Mouse (Mus musculus) right cerebral cortex, adult 2 months (tissue): ENCODE data around the gene Rimbp3.
"Not testable (repeated sequence)": the region's sequence is repeated elsewhere in the genome, so short reads cannot be mapped to it uniquely, and the experiment has no call there.

ENCODE experiments used
- DNase-seq, 2 experiments: peaks; one replicate each; pipeline ENCODE4 v3.0.0; 2021 to 2022; ENCODE audit warnings: low spot score in 2 of 2

The Rimbp3 gene

GRCm38 (mm10) chr16:17208389-17209361, at the start of gene Rimbp3:
TSS of gene Rimbp3 (plus strand) at chr16:17208603.
- DNase-seq = peak; percentile 71 to 84

- not testable (repeated sequence) for DNase-seq
Observed at GRCm38 (mm10) chr16:17165478-17165877, 42.9 kb upstream of the Rimbp3 start.

- no peak for DNase-seq
Observed at GRCm38 (mm10) chr16:17167179-17167578, 41.2 kb upstream of the Rimbp3 start.

GRCm38 (mm10) chr16:17168049-17168448, 40.4 kb upstream of the Rimbp3 start:
- no peak for DNase-seq

GRCm38 (mm10) chr16:17175765-17176164, 32.6 kb upstream of the Rimbp3 start:
- DNase-seq = no peak

- DNase-seq = no peak
Observed at GRCm38 (mm10) chr16:17177623-17178170, 30.7 kb upstream of the Rimbp3 start.

GRCm38 (mm10) chr16:17179706-17180105, 28.7 kb upstream of the Rimbp3 start:
- no peak for DNase-seq

GRCm38 (mm10) chr16:17181382-17181781, 27.0 kb upstream of the Rimbp3 start:
- DNase-seq = no peak

GRCm38 (mm10) chr16:17182136-17182535, 26.3 kb upstream of the Rimbp3 start:
- DNase-seq = no peak

GRCm38 (mm10) chr16:17183003-17183402, 25.4 kb upstream of the Rimbp3 start:
- DNase-seq = no peak

- no peak for DNase-seq
Observed at GRCm38 (mm10) chr16:17185475-17185874, 22.9 kb upstream of the Rimbp3 start.

GRCm38 (mm10) chr16:17193823-17194222, 14.6 kb upstream of the Rimbp3 start:
- no peak for DNase-seq

- no peak for DNase-seq
Observed at GRCm38 (mm10) chr16:17200121-17200952, 8.1 kb upstream of the Rimbp3 start.

- DNase-seq = peak; percentile 84 to 90
Observed at GRCm38 (mm10) chr16:17200953-17201707, 7.3 kb upstream of the Rimbp3 start.

- peak in 1 of 2 experiments; percentile 8 for DNase-seq
Observed at GRCm38 (mm10) chr16:17201977-17202376, 6.4 kb upstream of the Rimbp3 start.

- DNase-seq = no peak
Observed at GRCm38 (mm10) chr16:17202549-17202948, 5.9 kb upstream of the Rimbp3 start, which contains the start of gene Ube2l3. TSS of gene Ube2l3 (minus strand) at chr16:17202649.

GRCm38 (mm10) chr16:17204990-17205389, 3.4 kb upstream of the Rimbp3 start:
- DNase-seq = no peak

GRCm38 (mm10) chr16:17209404-17209960, 1.1 kb downstream of the Rimbp3 start:
- DNase-seq = no peak

GRCm38 (mm10) chr16:17209981-17210838, 1.8 kb downstream of the Rimbp3 start:
- DNase-seq = peak; percentile 84 to 90
